Mouse (Mus musculus) kidney, embryonic 15.5 days (tissue): Measurements from ENCODE around the gene Rcc2. TPM values are rescaled to one million over a fixed set of nuclear protein-coding genes. Genes with fewer than 3 reads are reported as not detected.

ENCODE experiments used
- ATAC-seq: fragments of 200-750 bp; cut with Nextera tagmentation; replicated peaks from 2 replicates; pipeline ENCODE4 v1.8.0; 2017; ENCODE audit warnings: moderate TSS enrichment; ENCODE audit not compliant: low FRiP score
- H3K27ac ChIP-seq: fragments of 300-500 bp; sonication (generic); 2 replicates; pipeline ENCODE4 v1.5.1; 2015; ENCODE audit warnings: mild to moderate bottlenecking, inconsistent platforms
- H3K27me3 ChIP-seq: fragments of 300-500 bp; sonication (generic); 2 replicates; pipeline ENCODE4 v1.6.1; 2015; ENCODE audit warnings: inconsistent platforms
- H3K36me3 ChIP-seq: fragments of 300-500 bp; sonication (generic); 2 replicates; pipeline ENCODE4 v1.6.1; 2015; ENCODE audit warnings: inconsistent platforms
- H3K4me1 ChIP-seq: fragments of 300-500 bp; sonication (generic); 2 replicates; pipeline ENCODE4 v1.6.1; 2015; ENCODE audit warnings: inconsistent platforms
- H3K4me2 ChIP-seq: fragments of 300-500 bp; sonication (generic); 2 replicates; pipeline ENCODE4 v1.6.1; 2015; ENCODE audit warnings: moderate library complexity, mild to moderate bottlenecking, inconsistent platforms
- H3K4me3 ChIP-seq: fragments of 300-500 bp; sonication (generic); replicated peaks from 2 replicates; pipeline ENCODE4 v1.5.1; 2015; ENCODE audit warnings: mild to moderate bottlenecking, inconsistent platforms
- H3K9ac ChIP-seq: fragments of 300-500 bp; sonication (generic); 2 replicates; pipeline ENCODE4 v1.6.1; 2015; ENCODE audit warnings: mild to moderate bottlenecking, inconsistent platforms
- H3K9me3 ChIP-seq: fragments of 300-500 bp; sonication (generic); replicated peaks from 2 replicates; pipeline ENCODE4 v1.6.1; 2016; ENCODE audit warnings: inconsistent platforms
- WGBS: fragments of 180-500 bp; shearing (Covaris S2); methylation state at CpG from one replicate; pipeline ENCODE4 v1.1.7; 2015; ENCODE audit warnings: mixed read lengths; 5-methylcytosine and 5-hydroxymethylcytosine counted together
- polyA plus RNA-seq: library from polyadenylated mRNA; unstranded; fragments of >200 nt; fragmentation: Nextera tagmentation; extraction: Ambion mirVana; gene quantifications from 2 replicates; pipeline ENCODE4 v1.2.1, GENCODE M21; 2015

Rcc2 gene
- polyA plus RNA-seq, 1 experiment from 2014 or later: 26.8 TPM

GRCm38 (mm10) chr4:140667802-140668201 lies 32.5 kb upstream of the Rcc2 start:
- Histone ChIP-seq H3K9ac (no peak overlapping the region), H3K36me3 (no peaks in the 10 kb centered on the region), H3K9me3 (no peaks in the 10 kb centered on the region), H3K27me3 (no peaks in the 10 kb centered on the region), H3K4me2 (no peak overlapping the region), H3K4me3 (no peak overlapping the region), H3K27ac (no peak overlapping the region), H3K4me1 (peaks cover 42% of the 10 kb centered on the region)
- WGBS: 82% methylated on average over 8 of the region's 8 CpGs
- no peak for ATAC-seq

- H3K27me3 ChIP-seq: no peaks in the 10 kb centered on the region
- no peak overlapping the region for H3K9ac ChIP-seq
- H3K27ac ChIP-seq: peak overlapping the region; percentile 56; the same call in 1 of the 2 replicates
- H3K4me2 ChIP-seq: no peak overlapping the region
- ATAC-seq: 0 out of 2 replicates have a peak, but pooled peaks have one; percentile 10
- no peak overlapping the region for H3K4me3 ChIP-seq
- H3K9me3 ChIP-seq: no peaks in the 10 kb centered on the region
- H3K4me1 ChIP-seq: peaks cover 19% of the 10 kb centered on the region
- H3K36me3 ChIP-seq: no peaks in the 10 kb centered on the region
- 58% methylated on average over 12 of the region's 12 CpGs for WGBS
Measured at GRCm38 (mm10) chr4:140673527-140674264, 26.6 kb upstream of the Rcc2 start.

- H3K9ac ChIP-seq: no peak overlapping the region
- ATAC-seq: peak; percentile 24; the same call in 1 of the 2 replicates
- H3K9me3 ChIP-seq: no peaks in the 10 kb centered on the region
- no peak overlapping the region for H3K4me3 ChIP-seq
- H3K27ac ChIP-seq: no peak overlapping the region
- no peaks in the 10 kb centered on the region for H3K27me3 ChIP-seq
- WGBS: 27% methylated on average over 13 of the region's 13 CpGs
- peaks cover 22% of the 10 kb centered on the region for H3K4me1 ChIP-seq
- H3K4me2 ChIP-seq: no peak overlapping the region
- no peaks in the 10 kb centered on the region for H3K36me3 ChIP-seq
Measured at GRCm38 (mm10) chr4:140674345-140674926, 25.9 kb upstream of the Rcc2 start.

- no peak for ATAC-seq
- Histone ChIP-seq H3K4me2 (no peak overlapping the region), H3K36me3 (no peaks in the 10 kb centered on the region), H3K27ac (no peak overlapping the region), H3K9ac (no peak overlapping the region), H3K27me3 (no peaks in the 10 kb centered on the region), H3K4me1 (peaks cover 28% of the 10 kb centered on the region), H3K4me3 (no peak overlapping the region), H3K9me3 (no peaks in the 10 kb centered on the region)
- 16% methylated on average over 5 of the region's 5 CpGs for WGBS
Measured at GRCm38 (mm10) chr4:140679038-140679437, 21.3 kb upstream of the Rcc2 start.

GRCm38 (mm10) chr4:140679723-140680380 lies 20.5 kb upstream of the Rcc2 start:
- Histone ChIP-seq H3K9me3 (no peaks in the 10 kb centered on the region), H3K4me3 (0 out of 2 replicates have a peak overlapping the region, but pooled peaks have one; percentile 11), H3K4me1 (peaks cover 31% of the 10 kb centered on the region), H3K9ac (no peak overlapping the region), H3K27ac (no peak overlapping the region), H3K36me3 (no peaks in the 10 kb centered on the region), H3K4me2 (peak overlapping the region; percentile 40; the same call in 1 of the 2 replicates), H3K27me3 (no peaks in the 10 kb centered on the region)
- WGBS: 33% methylated on average over 13 of the region's 18 CpGs
- ATAC-seq: no peak; the same call in 1 of the 2 replicates

- no peaks in the 10 kb centered on the region for H3K36me3 ChIP-seq
- no peak overlapping the region for H3K4me3 ChIP-seq
- no peaks in the 10 kb centered on the region for H3K9me3 ChIP-seq
- no peak for ATAC-seq
- peak overlapping the region; percentile 4 for H3K27ac ChIP-seq
- 26% methylated on average over 8 of the region's 8 CpGs for WGBS
- peaks cover 36% of the 10 kb centered on the region for H3K4me1 ChIP-seq
- no peak overlapping the region for H3K4me2 ChIP-seq
- no peaks in the 10 kb centered on the region for H3K27me3 ChIP-seq
- no peak overlapping the region for H3K9ac ChIP-seq
Measured at GRCm38 (mm10) chr4:140680731-140681397, 19.5 kb upstream of the Rcc2 start.

GRCm38 (mm10) chr4:140683608-140684007 lies 16.7 kb upstream of the Rcc2 start:
- H3K27me3 ChIP-seq: no peaks in the 10 kb centered on the region
- ATAC-seq: no peak
- H3K9me3 ChIP-seq: no peaks in the 10 kb centered on the region
- peak overlapping the region; percentile 80; the same call in 1 of the 2 replicates for H3K27ac ChIP-seq
- peak overlapping the region; percentile 46; the same call in 1 of the 2 replicates for H3K4me2 ChIP-seq
- peaks cover 44% of the 10 kb centered on the region for H3K4me1 ChIP-seq
- H3K9ac ChIP-seq: no peak overlapping the region
- no peak overlapping the region for H3K4me3 ChIP-seq
- 25% methylated on average over 8 of the region's 8 CpGs for WGBS
- H3K36me3 ChIP-seq: no peaks in the 10 kb centered on the region

GRCm38 (mm10) chr4:140684141-140684871 lies 16.0 kb upstream of the Rcc2 start:
- Histone ChIP-seq H3K27me3 (no peaks in the 10 kb centered on the region), H3K9me3 (no peaks in the 10 kb centered on the region), H3K4me2 (peak overlapping the region; percentile 46), H3K36me3 (no peaks in the 10 kb centered on the region), H3K4me1 (peaks cover 46% of the 10 kb centered on the region), H3K4me3 (0 out of 2 replicates have a peak overlapping the region, but pooled peaks have one; percentile 7), H3K9ac (0 out of 2 replicates have a peak overlapping the region, but pooled peaks have one; percentile 6), H3K27ac (peak overlapping the region; percentile 80)
- 1% methylated on average over 16 of the region's 16 CpGs for WGBS
- ATAC-seq: peak; percentile 78

- WGBS: 16% methylated on average over 6 of the region's 6 CpGs
- no peak for ATAC-seq
- H3K4me3 ChIP-seq: 0 out of 2 replicates have a peak overlapping the region, but pooled peaks have one; percentile 7
- H3K27ac ChIP-seq: peak overlapping the region; percentile 80
- H3K9me3 ChIP-seq: no peaks in the 10 kb centered on the region
- no peaks in the 10 kb centered on the region for H3K36me3 ChIP-seq
- H3K4me2 ChIP-seq: peak overlapping the region; percentile 46
- H3K9ac ChIP-seq: no peak overlapping the region
- H3K4me1 ChIP-seq: peaks cover 45% of the 10 kb centered on the region
- no peaks in the 10 kb centered on the region for H3K27me3 ChIP-seq
Measured at GRCm38 (mm10) chr4:140684881-140685303, 15.4 kb upstream of the Rcc2 start.

- WGBS: 35% methylated on average over 11 of the region's 12 CpGs
- H3K9ac ChIP-seq: no peak overlapping the region
- H3K4me1 ChIP-seq: peaks cover 41% of the 10 kb centered on the region
- H3K4me2 ChIP-seq: no peak overlapping the region
- H3K27me3 ChIP-seq: no peaks in the 10 kb centered on the region
- H3K36me3 ChIP-seq: no peaks in the 10 kb centered on the region
- no peak overlapping the region for H3K27ac ChIP-seq
- ATAC-seq: 0 out of 2 replicates have a peak, but pooled peaks have one; percentile 29
- no peaks in the 10 kb centered on the region for H3K9me3 ChIP-seq
- H3K4me3 ChIP-seq: no peak overlapping the region
Measured at GRCm38 (mm10) chr4:140688044-140688825, 12.1 kb upstream of the Rcc2 start.
